Mouse (Mus musculus): ENCODE data around the gene Rabl6.
"Not testable (repeated sequence)": the region's sequence is repeated elsewhere in the genome, so short reads cannot be mapped to it uniquely, and the experiment has no call there.

The Rabl6 gene

GRCm38 (mm10) chr2:25575432-25576027, 32.8 kb downstream of the Rabl6 start:
- peak; percentile 46 for DNase-seq (ENCODE audit: low read depth, low spot score)

GRCm38 (mm10) chr2:25574579-25575431, 33.5 kb downstream of the Rabl6 start, which contains the start of the genes Mamdc4 and Phpt1:
TSS of gene Mamdc4 (minus strand) at chr2:25574845.
TSS of gene Phpt1 (minus strand) at chr2:25575224.
- DNase-seq (ENCODE audit: low read depth, low spot score) = peak; percentile 97

GRCm38 (mm10) chr2:25574136-25574535, 34.2 kb downstream of the Rabl6 start:
- no peak for DNase-seq (ENCODE audit: low read depth, low spot score)

DNA sequence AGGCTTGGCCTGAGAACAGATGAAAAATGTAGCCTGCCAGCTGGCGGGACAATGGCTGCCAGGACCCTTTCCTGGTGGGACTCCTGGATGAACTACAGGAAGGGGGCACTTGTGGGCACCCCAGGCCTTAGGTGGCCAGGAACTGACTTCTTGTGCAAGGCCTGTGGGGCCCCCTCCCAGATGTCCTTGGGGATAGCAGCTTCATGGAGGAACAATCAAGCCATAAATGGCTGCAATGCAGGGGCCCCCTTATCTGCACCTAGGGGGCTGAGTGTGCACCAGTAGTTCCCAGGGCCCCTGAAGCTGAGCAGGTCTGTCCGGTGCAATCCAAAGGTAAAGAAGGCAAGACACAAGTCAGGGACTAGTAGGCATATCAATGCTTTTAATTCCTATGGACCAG, 35.3 kb downstream of the Rabl6 start:
- no peak for DNase-seq (ENCODE audit: low read depth, low spot score)

GRCm38 (mm10) chr2:25571221-25571620, 37.1 kb downstream of the Rabl6 start:
- no peak for DNase-seq (ENCODE audit: low read depth, low spot score)

DNA sequence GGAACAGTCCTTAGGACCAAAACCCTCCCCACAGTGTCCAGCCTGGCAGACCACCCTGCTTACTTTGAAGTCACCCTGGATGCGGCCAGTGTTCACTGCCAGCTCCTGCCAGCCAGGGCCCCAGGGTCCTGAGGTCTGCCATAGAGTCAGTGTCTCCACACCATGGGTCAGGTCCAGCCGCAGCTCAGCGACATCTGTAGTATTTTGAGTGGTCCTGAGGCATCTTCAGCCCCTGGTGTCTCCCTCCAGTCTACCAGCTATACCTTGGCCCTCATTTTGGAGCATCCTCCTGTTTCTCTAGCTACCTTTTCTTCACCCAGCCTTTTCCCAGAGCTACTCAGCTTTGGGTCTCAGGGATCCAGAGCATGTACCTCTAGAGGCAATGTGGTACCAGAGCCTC, 39.0 kb downstream of the Rabl6 start:
- DNase-seq (ENCODE audit: low read depth, low spot score) = no peak

DNA sequence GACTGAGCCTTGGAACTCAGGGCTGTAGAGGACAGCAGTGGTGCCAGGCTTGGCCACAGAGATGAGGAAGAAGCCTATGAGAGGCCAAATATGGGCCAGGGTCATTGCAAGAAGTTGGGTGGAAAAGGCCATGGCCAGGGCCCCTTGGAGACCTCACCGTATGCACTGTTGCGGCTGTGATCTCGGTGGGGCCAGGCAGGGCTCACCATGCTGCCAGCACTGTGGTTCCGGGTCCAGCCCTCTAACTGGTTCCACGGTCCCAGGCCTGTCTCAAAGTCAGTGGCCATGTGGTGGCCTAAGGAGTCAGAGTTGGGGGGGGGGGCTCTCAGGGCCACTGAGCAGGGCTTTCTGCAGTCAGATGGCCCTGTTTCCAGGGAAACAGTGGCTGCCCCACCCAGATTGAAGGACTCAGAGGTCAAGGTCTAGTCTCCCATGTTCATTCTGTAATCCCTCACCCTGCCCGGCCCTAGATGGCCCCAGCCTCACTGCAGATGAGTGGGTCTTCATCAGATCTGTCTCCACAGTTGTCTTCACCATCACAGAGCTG, 39.8 kb downstream of the Rabl6 start:
- DNase-seq (ENCODE audit: low read depth, low spot score) = no peak

- DNase-seq (ENCODE audit: low read depth, low spot score) = no peak
These were observed 41.8 kb downstream of the Rabl6 start for GRCm38 (mm10) chr2:25566558-25566957.

- no peak for DNase-seq (ENCODE audit: low read depth, low spot score)
These were observed 42.6 kb downstream of the Rabl6 start for GRCm38 (mm10) chr2:25565741-25566140.

- DNase-seq (ENCODE audit: low read depth, low spot score) = no peak
These were observed 46.4 kb downstream of the Rabl6 start for GRCm38 (mm10) chr2:25561946-25562345.

DNA sequence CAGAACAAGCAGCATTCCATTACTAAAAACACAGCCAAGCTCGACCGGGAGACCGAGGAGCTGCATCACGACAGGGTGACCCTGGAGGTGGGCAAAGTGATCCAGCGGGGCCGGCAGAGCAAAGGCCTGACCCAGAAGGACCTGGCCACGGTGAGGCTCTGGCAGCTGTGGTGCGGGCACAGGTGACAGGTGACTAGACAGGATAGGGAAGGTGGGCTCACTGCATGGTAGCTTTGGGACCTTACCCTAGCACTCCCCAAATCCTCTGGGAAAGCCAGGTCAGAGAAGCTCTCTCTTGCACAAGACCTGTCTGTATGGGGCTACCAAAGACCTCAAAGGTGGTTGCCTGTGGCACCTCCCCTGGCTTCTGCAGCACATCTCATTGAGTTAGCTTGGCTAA, 47.8 kb downstream of the Rabl6 start:
- no peak for DNase-seq (ENCODE audit: low read depth, low spot score)

DNA sequence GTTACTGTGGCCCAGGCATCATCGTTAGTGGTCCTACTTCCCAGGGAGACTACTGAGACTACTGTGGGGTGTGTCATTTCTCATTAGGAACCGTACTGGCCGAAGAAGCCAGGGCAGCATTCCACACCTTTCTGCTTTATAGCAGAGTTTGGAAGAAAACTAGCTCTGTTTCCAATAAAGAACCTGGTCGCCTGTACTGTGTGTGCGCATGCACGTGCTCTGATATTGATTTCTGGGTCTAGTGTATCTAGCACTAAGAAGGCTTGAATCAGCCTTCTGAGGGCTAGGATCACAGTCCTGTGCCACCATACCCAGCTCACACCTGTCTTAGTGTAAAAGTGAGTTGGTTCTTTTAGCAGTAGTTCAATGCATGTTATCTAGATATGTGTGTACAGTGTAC, 49.5 kb downstream of the Rabl6 start:
- no peak for DNase-seq (ENCODE audit: low read depth, low spot score)

DNA sequence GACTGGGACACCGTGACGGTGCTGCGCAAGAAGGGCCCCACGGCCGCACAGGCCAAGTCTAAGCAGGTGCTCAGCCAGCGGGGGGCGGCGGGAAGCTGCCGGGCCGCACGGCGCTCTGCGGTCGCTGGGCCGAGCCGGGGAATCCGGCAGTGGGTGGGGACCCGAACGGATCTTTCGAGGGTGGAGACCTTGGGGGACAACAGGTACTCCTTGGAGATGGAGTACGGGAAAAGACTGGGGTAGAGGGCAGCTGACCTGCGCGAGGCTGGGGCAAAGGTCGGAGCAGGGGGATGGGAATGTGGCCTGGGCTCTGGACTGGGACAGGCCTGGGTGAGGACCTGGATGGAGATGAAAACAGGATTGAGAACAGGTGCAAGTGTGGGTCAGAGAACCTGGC, 50.4 kb downstream of the Rabl6 start:
- no peak for DNase-seq (ENCODE audit: low read depth, low spot score)

GRCm38 (mm10) chr2:25557221-25557963, 50.9 kb downstream of the Rabl6 start, which contains the start of gene Edf1:
TSS of gene Edf1 (plus strand) at chr2:25557847.
- DNase-seq (ENCODE audit: low read depth, low spot score) = peak; percentile 94

DNA sequence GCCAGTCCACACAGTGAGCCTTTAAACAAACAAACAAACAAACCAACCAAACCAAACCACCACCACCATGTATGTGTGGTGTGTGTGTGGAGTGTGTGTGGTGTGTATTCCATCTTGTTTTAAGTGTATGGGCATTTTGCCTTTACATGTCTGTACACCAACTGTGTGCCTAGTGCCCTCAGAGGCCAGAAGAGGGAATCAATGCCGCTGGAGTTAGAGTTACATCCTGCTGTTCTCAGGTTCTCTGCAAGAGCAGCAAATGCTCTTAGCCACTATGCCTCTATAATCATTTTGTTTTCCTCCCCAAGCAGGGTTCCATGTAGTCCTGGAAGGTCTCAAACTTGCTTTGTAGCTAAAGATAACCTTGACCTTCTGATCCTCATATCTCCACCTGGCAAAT, 52.0 kb downstream of the Rabl6 start:
- DNase-seq (ENCODE audit: low read depth, low spot score) = no peak

DNA sequence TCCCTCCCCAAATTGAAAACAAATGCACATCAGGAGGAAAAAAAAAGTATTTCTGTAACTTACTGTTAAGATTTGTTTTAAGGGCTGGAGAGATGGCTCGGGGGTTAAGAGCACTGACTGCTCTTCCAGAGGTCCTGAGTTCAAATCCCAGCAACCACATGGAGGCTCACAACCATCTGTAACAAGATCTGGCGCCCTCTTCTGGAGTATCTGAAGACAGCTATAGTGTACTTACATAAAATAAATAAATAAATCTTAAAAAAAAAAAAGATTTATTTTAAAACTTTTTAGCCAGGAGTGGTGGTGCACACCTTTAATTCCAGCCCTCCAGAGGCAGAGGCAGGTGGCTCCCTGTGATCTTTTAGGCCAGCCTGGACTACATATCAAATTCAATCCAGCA, 52.8 kb downstream of the Rabl6 start:
- DNase-seq (ENCODE audit: low read depth, low spot score) = not testable (repeated sequence)

DNA sequence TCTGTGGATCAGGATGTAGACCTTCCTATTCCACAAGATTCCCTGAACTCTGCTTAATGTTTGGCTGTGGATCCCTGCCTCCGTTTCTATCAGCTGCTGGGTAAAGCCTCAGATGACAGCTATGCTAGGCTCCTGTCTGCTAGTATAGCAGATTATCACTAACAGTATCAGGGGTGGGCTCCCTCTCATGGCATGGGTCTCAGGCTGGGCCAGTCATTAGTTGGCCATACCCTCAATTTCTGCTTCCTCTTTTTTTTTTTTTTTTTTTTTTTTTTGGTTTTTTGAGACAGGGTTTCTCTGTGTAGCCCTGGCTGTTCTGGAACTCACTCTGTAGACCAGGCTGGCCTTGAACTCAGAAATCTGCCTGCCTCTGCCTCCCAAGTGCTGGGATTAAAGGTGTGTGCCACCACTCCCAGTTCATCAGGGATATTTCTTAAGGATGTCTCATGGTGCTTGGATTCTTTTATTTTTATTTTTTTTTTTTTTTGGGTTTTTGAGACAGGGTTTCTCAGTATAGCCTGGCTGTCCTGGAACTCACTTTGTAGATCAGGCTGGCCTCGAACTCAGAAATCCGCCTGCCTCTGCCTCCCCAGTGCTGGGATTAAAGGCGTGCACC, 55.0 kb downstream of the Rabl6 start:
- DNase-seq (ENCODE audit: low read depth, low spot score) = not testable (repeated sequence)

DNA sequence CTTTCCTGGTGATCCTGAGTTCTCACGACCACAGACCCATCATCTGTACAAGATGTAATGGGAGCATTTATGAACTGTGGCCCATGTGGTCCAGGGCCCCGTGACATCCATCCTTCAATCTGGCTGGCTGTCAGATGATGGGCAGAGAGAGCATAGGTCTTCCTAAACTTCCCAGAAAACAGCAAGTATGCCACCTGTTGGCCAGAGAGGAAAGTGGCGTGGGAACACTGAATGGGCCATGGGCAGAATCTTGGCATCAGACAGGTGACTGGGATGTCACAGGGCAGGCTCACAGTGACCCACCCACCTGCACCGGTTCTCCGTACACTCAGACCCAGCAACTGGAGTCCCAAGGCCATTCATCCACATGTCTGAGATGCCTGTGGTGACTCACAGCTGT, 57.1 kb downstream of the Rabl6 start:
- DNase-seq (ENCODE audit: low read depth, low spot score) = peak; percentile 57

DNA sequence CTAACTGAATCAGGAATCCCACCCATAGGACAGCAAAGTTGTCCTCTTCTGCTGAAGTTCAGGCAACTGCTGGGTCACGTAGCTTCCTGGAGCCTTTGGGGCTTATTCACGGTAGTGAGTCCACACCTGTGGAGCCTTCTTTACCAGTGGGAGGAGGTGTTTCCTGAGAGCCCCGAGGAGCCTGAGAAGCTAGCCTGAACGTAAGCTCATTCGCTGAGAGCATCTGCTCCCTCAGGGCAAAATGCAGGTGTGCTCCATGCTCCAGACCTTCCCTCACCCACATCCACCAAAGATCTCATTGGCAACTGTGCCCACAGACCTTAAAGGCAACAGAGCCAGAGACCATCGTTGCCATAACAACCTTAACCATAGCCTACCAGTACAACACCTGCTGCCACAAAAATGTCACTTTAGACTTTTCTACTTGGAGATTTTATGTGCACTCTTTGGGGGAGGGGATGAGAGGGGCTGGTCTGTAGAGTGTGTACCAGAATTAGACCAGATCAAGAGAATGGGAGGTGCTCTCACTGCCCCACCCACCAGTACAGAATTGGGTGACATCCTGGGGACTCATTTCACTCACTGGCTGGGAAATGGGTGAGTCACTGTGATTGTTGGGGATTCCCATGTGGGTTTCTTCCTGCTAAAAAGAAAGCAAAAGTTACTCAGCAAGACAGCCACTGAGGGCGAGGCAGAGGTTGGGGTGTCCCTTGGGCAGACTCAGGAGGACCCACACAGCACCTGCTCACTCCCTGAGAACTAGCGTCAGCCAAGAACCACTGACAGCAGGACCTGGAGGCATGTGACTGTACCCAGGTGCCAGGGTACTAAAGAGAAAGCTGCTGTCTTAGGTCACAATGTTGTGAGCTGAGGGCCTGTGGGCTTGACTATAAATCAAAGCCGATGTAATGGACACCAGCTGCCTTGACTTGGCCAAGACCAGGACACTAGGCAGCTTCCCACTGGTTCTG, 59.0 kb downstream of the Rabl6 start:
- peak; percentile 93 for DNase-seq (ENCODE audit: low read depth, low spot score)

DNA sequence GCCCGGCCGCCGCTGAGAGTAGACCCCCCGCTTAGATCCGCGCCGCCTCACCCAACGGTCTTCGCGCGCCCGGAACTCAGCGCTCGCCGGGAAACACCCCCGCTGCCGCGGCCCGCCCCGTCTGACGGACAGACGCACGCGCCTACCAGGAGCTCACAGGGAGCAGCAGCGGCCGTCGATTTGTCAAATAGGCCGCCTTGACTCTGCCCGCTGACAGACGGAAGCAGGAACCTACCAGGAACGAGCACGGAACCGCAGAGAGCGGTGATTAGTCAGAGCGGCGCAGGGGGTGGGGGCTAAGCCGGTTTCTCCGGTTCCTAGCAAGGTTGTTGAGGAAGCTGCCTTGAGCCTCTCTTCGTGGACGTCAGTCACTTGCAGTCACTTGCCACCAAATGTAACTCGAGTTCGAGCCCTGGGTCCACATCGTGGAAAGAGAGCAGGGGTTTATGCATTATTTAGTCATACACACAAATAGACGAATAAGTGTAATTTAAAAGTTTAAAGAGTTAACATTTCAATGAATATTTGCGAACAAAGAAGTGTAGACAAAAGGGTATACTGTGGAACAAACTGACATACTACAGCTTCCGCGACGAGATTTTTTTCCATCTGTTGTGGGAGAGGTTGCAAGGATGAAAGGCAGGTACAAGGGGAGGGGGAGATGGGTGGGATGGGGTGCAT, 61.4 kb downstream of the Rabl6 start, which contains the start of gene Traf2:
Gene Traf2, minus strand, starts transcription at position 130 of the 681 bp plus-strand sequence.
- peak; percentile 99 for DNase-seq (ENCODE audit: low read depth, low spot score)

All from CD4-positive helper T cell, adult 2 months (primary cell).